Mouse (Mus musculus) midbrain, embryonic 14.5 days (tissue): ENCODE data around the gene Foxa3. TPM values are rescaled to one million over a fixed set of nuclear protein-coding genes. Genes with fewer than 3 reads are reported as not detected.

Source experiments
- ATAC-seq: fragments of 200-750 bp; cut with Nextera tagmentation; 2 replicates; pipeline ENCODE4 v1.8.0; 2017; ENCODE audit warnings: moderate number of reproducible peaks, moderate library complexity; ENCODE audit not compliant: low FRiP score, low TSS enrichment
- DNase-seq: peaks from one replicate; pipeline ENCODE4 v3.0.0-alpha.2; 2015
- H3K27ac ChIP-seq: fragments of 300-500 bp; sonication (generic); replicated peaks from 2 replicates; pipeline ENCODE4 v1.5.1; 2014; ENCODE audit warnings: mild to moderate bottlenecking, low read depth, low read length, moderate library complexity
- H3K27me3 ChIP-seq: fragments of 300-500 bp; sonication (generic); 2 replicates; pipeline ENCODE4 v1.6.1; 2014; ENCODE audit warnings: low read length, control low read depth, mixed read lengths; ENCODE audit not compliant: control insufficient read depth, insufficient read depth
- H3K36me3 ChIP-seq: fragments of 300-500 bp; sonication (generic); 2 replicates; pipeline ENCODE4 v1.6.1; 2014; ENCODE audit warnings: low read length, control low read depth; ENCODE audit not compliant: control insufficient read depth, insufficient read depth
- H3K4me1 ChIP-seq: fragments of 300-500 bp; sonication (generic); 2 replicates; pipeline ENCODE4 v1.6.1; 2014; ENCODE audit warnings: mild to moderate bottlenecking, antibody characterized with exemption, low read length, control low read depth; ENCODE audit not compliant: control insufficient read depth, insufficient read depth
- H3K4me2 ChIP-seq: fragments of 300-500 bp; sonication (generic); 2 replicates; pipeline ENCODE4 v1.6.1; 2014; ENCODE audit warnings: mild to moderate bottlenecking, low read length, moderate library complexity
- H3K4me3 ChIP-seq: fragments of 300-500 bp; sonication (generic); replicated peaks from 2 replicates; pipeline ENCODE4 v1.5.1; 2014; ENCODE audit warnings: low read depth, low read length
- H3K9ac ChIP-seq: fragments of 300-500 bp; sonication (generic); replicated peaks from 2 replicates; pipeline ENCODE4 v1.6.1; 2014; ENCODE audit warnings: mild to moderate bottlenecking, low read length, moderate library complexity
- H3K9me3 ChIP-seq: fragments of 300-500 bp; sonication (generic); 2 replicates; pipeline ENCODE4 v1.6.1; 2016; ENCODE audit warnings: low read length, control low read depth, mixed read lengths; ENCODE audit not compliant: control insufficient read depth
- WGBS: fragments of 180-500 bp; shearing (Covaris S2); extraction: QIAGEN DNeasy Blood & Tissue Kit; methylation state at CpG from one replicate; pipeline ENCODE4 v1.1.7; 2014; 5-methylcytosine and 5-hydroxymethylcytosine counted together
- polyA plus RNA-seq: library from polyadenylated mRNA; unstranded; fragments of >200 nt; fragmentation: Nextera tagmentation; extraction: Ambion mirVana; gene quantifications from 2 replicates; pipeline ENCODE4 v1.2.1, GENCODE M21; 2014

The Foxa3 gene
- polyA plus RNA-seq, 1 experiment from 2014 or later: not detected

DNA sequence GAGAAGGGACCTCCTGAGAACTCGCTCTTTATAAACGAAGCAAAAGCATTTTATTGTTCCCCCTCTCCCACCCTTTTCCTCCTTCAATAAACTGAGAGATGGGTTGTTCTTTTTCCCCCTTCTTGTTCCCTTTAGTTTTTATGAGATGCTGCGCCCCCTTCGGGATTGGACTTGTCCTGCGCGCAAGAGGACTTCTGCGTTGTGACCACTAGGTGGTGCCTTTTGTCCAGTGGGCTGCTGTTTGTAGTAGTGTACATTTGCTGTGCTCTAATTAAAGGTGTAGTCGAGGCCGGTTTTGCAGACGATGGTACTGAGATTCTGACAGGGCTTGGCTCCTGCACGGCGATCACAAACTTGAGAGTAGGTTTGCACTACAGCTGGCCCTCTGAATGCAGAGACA, 16.9 kb downstream of the Foxa3 start:
- peaks cover 29% of the 10 kb centered on the region for H3K4me1 ChIP-seq
- peak; percentile 94 for DNase-seq
- no peaks in the 10 kb centered on the region for H3K27me3 ChIP-seq
- 8% methylated on average over 12 of the region's 12 CpGs for WGBS
- no peaks in the 10 kb centered on the region for H3K9me3 ChIP-seq
- H3K4me2 ChIP-seq: peak overlapping the region; percentile 100
- H3K4me3 ChIP-seq: 0 out of 2 replicates have a peak overlapping the region, but pooled peaks have one; percentile 12
- peaks cover 28% of the 10 kb centered on the region for H3K36me3 ChIP-seq
- H3K9ac ChIP-seq: no peak overlapping the region
- H3K27ac ChIP-seq: 0 out of 2 replicates have a peak overlapping the region, but pooled peaks have one; percentile 14
- ATAC-seq: no peak

DNA sequence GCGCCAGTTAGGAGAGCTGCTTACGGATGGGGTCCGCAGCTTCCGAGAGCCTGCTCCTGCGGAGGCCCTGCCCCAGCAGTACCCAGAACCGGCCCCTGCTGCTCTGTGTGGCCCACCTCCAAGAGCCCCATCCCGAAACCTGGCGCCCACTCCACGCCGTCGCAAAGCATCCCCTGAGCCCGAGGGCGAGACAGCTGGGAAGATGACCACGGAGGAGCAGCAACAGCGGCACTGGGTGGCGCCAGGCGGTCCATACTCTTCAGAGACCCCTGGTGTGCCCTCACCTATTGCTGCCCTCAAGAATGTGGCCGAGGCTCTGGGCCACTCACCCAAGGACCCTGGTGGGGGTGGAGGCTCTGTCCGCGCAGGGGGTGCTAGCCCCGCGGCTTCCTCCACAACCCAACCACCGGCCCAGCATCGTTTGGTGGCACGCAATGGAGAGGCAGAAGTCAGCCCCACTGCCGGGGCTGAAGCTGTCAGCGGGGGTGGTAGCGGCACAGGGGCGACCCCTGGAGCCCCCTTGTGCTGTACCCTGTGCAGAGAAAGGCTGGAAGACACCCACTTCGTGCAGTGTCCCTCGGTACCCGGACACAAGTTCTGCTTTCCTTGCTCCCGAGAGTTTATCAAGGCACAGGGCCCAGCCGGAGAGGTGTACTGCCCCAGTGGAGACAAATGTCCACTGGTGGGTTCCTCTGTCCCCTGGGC, 17.8 kb downstream of the Foxa3 start:
- no peak for DNase-seq
- 82% methylated on average over 34 of the region's 34 CpGs for WGBS
- Histone ChIP-seq H3K9me3 (no peaks in the 10 kb centered on the region), H3K27ac (0 out of 2 replicates have a peak overlapping the region, but pooled peaks have one; percentile 14), H3K4me2 (peak overlapping the region; percentile 100), H3K9ac (peak overlapping the region; percentile 7; the same call in 1 of the 2 replicates), H3K4me1 (peaks cover 29% of the 10 kb centered on the region), H3K27me3 (no peaks in the 10 kb centered on the region), H3K36me3 (peaks cover 32% of the 10 kb centered on the region), H3K4me3 (peak overlapping the region; percentile 90; the same call in 1 of the 2 replicates)
- no peak for ATAC-seq

DNA sequence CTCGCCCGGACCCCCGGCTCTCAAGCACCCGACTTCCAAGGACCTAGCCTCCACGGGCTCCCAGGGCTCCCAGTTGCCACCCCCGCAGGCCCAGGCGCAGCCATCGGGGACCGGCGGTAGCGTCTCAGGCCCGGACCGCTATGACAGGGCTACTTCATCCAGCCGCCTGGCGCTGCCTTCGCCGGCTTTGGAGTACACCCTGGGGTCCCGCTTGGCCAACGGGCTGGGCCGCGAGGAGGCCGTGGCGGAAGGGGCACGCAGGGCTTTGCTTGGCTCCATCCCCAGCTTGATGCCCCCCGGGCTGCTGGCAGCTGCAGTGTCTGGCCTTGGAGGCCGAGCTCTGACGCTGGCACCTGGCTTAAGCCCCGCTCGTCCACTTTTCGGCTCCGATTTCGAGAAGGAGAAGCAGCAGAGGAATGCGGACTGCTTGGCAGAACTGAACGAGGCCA, 18.7 kb downstream of the Foxa3 start:
- Histone ChIP-seq H3K27ac (peak overlapping the region; percentile 89), H3K4me1 (peaks cover 29% of the 10 kb centered on the region), H3K36me3 (peaks cover 32% of the 10 kb centered on the region), H3K4me3 (peak overlapping the region; percentile 90), H3K9ac (peak overlapping the region; percentile 89), H3K27me3 (no peaks in the 10 kb centered on the region), H3K9me3 (no peaks in the 10 kb centered on the region), H3K4me2 (peak overlapping the region; percentile 100)
- DNase-seq (peak; percentile 28), ATAC-seq (0 out of 2 replicates have a peak, but pooled peaks have one; percentile 0)
- 8% methylated on average over 31 of the region's 34 CpGs for WGBS

DNA sequence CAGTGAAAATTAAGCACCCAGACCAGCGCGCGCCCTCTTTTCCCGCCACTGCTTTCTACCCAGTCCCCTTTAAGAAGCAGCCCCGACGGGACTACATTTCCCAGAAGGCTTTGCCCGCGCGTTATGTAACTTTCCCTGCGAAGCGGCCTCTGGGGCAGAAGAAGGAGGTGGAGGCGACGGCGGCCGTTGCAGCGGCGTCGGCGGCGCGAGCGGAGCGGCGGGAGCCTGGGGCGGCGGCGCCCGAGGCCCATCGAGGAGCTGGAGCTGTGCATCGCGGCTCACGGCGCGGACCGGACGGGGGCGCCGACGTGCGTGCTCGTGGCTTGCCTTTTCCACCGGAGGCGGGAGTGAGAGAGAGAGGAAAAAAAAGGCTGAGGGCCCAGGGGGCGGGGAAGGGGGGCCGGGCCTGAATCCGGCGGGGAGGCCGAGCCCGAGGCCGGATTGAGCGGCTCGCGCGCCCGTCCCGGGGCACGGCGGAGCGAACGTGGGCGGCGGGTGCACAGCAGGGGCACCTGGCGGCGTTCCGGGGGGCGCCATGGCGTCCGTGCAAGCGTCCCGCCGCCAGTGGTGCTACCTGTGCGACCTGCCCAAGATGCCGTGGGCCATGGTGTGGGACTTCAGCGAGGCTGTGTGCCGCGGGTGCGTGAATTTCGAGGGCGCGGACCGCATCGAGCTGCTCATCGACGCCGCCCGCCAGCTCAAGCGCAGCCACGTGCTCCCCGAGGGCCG, 19.3 kb downstream of the Foxa3 start, which contains the start of gene Irf2bp1:
Irf2bp1 (plus strand) TSS at position 143 of the 729 bp plus-strand sequence.
- Histone ChIP-seq H3K27ac (peak within 1 kb of the TSS; percentile 89), H3K9me3 (no peaks in the 10 kb centered on the region), H3K4me2 (peak within 1 kb of the TSS; percentile 100), H3K4me3 (peak within 1 kb of the TSS; percentile 90), H3K9ac (peak within 1 kb of the TSS; percentile 89), H3K36me3 (peaks cover 32% of the 10 kb centered on the region), H3K4me1 (peaks cover 29% of the 10 kb centered on the region), H3K27me3 (no peaks in the 10 kb centered on the region)
- under 1% methylated on average over 82 of the region's 90 CpGs for WGBS
- ATAC-seq: peak; percentile 73
- DNase-seq: peak; percentile 98

DNA sequence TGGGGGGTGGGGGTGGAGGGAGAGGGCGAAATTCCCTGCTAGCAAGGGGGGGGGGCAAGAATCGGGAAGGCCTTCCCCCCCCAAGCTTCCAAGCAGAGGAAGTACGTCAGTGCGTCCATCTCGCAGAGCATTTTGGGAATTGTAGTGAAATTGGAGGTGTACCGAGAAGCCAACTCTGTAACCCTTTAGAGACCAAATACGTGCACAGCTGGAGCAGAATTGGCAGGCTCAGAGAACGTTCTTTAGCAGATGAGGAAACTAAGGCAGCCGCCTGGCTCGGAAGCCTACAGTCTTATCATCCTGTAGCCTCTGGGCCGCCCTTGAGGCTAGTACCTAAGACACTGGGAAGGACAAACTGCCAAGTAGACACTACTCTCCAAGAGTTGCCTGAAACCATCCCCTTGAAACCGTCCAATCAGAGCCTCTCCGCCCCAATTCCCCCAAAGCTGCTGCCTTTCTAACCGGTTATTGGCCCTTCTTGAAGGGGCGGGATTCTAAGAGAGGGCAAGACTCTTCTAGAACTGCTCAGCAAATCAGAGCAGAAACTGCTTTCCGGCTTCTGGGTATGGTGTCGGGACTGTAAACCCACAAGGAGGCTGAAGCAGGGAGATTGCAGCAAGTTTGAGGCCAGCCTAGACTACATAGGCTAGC, 20.4 kb downstream of the Foxa3 start:
- peaks cover 29% of the 10 kb centered on the region for H3K4me1 ChIP-seq
- H3K9me3 ChIP-seq: no peaks in the 10 kb centered on the region
- no peaks in the 10 kb centered on the region for H3K27me3 ChIP-seq
- peak; percentile 95 for DNase-seq
- ATAC-seq: peak; percentile 62
- peak overlapping the region; percentile 35 for H3K4me3 ChIP-seq
- H3K27ac ChIP-seq: peak overlapping the region; percentile 15; the same call in 1 of the 2 replicates
- H3K9ac ChIP-seq: peak overlapping the region; percentile 50
- H3K4me2 ChIP-seq: peak overlapping the region; percentile 58
- peaks cover 32% of the 10 kb centered on the region for H3K36me3 ChIP-seq
- 2% methylated on average over 17 of the region's 17 CpGs for WGBS

DNA sequence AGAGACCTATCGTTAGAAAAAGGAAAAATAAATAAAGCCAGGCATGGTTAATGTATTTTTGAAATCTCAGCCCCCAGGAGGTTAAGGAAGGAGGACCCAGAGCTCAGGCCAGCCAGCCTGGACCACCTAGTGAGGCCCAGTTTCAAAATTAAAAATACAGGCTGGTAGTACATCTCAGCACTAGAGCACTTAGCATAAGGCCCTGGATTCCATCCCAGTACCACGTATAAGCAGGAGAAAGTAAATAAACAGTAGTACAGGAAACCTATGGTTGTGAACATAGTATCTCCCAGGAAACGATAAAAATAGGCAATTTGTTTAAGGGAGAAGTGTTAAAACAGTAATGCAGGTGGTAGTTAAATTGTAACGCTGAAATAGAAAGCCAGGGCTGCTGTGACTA, 21.2 kb downstream of the Foxa3 start:
- DNase-seq (no peak), ATAC-seq (no peak)
- 56% methylated on average over 4 of the region's 4 CpGs for WGBS
- 0 out of 2 replicates have a peak overlapping the region, but pooled peaks have one; percentile 15 for H3K27ac ChIP-seq
- peaks cover 24% of the 10 kb centered on the region for H3K36me3 ChIP-seq
- H3K9ac ChIP-seq: peak overlapping the region; percentile 50; the same call in 1 of the 2 replicates
- H3K4me2 ChIP-seq: peak overlapping the region; percentile 58
- H3K9me3 ChIP-seq: no peaks in the 10 kb centered on the region
- peak overlapping the region; percentile 35; the same call in 1 of the 2 replicates for H3K4me3 ChIP-seq
- H3K4me1 ChIP-seq: peaks cover 29% of the 10 kb centered on the region
- no peaks in the 10 kb centered on the region for H3K27me3 ChIP-seq

DNA sequence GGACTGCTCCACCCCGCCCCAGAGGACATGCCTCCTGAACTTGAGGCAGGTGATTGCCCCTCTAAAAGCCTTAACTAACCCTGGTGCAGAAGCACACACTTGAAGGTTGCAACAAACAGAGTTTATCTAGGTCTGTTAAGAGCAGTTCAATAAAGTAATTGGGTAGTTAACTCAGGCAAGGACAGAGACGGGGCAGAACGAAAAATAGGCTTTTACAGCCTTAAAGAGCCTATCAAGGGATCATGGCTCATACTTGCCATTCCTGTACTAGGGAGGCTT, 21.6 kb downstream of the Foxa3 start:
- ATAC-seq (no peak), DNase-seq (no peak)
- Histone ChIP-seq H3K9me3 (no peaks in the 10 kb centered on the region), H3K4me3 (no peak overlapping the region), H3K36me3 (peaks cover 20% of the 10 kb centered on the region), H3K27me3 (no peaks in the 10 kb centered on the region), H3K4me1 (peaks cover 27% of the 10 kb centered on the region), H3K9ac (no peak overlapping the region), H3K4me2 (no peak overlapping the region), H3K27ac (no peak overlapping the region)
- 82% methylated on average over 3 of the region's 3 CpGs for WGBS

DNA sequence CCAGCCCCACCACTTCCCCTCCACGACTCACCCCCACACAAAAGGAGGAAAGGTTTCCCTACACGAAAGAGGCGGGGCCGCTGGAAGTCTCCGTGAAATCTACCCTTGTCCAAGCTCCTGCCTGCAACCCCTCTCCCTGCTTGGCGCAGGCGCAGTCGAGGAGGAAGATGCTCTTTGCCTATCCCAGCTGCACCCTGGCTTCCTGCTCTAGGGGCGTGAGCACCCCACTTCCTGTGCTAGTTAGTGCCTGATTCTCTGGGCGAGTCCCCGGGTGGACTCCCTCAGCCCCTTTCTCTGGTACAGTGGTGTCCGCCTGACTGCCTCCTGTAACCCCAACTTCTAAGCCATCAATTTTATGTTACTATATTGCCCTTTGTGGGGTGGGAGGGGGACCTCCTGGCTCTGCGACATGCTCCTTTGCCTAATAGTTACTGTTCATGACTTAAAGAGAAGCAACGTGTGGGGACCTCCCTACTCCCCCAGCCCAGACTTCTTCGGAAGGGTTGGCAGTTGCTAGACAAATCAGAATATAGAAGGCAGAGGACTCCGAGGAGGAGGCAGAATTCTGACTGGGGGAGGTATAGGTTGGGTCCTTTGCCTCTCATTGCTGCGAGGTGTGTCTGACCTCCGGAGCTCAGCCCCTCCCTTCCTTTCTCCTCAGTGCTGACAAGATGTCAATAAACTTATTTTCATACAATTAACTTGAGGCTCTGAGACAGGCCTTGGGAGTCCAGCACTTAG, 22.1 kb downstream of the Foxa3 start:
- peak overlapping the region; percentile 25 for H3K4me3 ChIP-seq
- DNase-seq (peak; percentile 49), ATAC-seq (no peak)
- peaks cover 17% of the 10 kb centered on the region for H3K36me3 ChIP-seq
- H3K27me3 ChIP-seq: no peaks in the 10 kb centered on the region
- whole genome bisulfite sequencing: 37% methylated on average over 18 of the region's 18 CpGs
- H3K4me2 ChIP-seq: peak overlapping the region; percentile 41
- no peak overlapping the region for H3K27ac ChIP-seq
- peaks cover 23% of the 10 kb centered on the region for H3K4me1 ChIP-seq
- H3K9ac ChIP-seq: peak overlapping the region; percentile 36; the same call in 1 of the 2 replicates
- H3K9me3 ChIP-seq: no peaks in the 10 kb centered on the region
